Mouse (Mus musculus): ENCODE measurements around the gene Hdgf. TPM values are rescaled to one million over a fixed set of nuclear protein-coding genes. Genes with fewer than 3 reads are reported as not detected.

The Hdgf gene
- total RNA-seq, 1 experiment from 2014 or later = 173 TPM

DNA sequence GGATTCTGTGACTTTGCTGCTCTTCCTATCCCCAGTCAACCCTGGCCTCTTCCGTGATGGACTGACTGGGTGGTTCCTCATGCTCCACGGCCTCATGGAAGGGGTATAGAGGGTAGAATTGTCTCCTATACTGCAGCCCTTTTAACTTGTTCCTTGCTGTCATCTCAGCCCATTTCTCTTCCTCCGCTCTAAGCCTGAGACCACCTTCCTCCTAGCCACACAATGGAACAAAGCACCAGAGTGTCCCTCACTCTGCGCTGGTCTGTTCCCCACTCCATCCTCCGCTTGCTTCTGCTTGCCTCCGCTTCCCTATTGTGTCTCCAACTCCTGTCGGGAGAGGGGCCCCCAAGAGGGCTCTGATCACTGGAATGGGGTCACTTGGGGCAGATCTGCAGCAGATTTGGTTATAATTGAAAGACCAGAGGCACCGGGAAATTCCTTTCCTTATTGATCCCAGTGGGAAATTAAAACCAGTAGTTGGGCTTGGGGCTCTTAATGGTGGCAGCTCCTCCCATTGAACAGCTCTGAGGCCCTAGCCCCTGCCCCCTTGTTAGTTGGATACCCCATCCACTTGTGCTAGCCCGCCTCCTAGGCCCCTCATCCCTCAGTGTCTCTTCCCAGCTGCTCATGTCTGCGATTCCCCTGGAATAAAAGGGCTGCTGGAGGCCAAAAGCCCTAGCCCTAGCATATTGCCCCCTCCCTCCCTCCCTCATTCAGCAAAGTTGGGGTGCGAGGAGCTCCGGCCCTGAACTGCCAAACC is 39.8 kb downstream of the Hdgf start:
- no peak for DNase-seq

DNA sequence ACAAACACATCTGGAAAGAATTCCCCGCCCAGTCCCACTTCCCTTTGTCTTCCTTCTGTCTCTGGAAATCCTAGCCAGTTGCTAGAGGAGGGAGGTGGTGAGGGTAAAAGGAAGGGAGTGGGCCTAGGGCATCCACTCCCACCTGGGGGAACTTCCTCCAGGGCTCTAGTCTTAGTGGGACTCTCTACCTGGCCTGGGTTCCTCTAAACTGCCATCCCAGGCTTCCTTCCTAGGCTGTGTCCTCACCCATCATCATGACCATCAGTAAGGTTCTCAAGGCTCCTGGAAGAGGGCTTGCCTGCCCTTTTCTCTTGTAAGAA is 40.4 kb downstream of the Hdgf start:
- DNase-seq = no peak

DNA sequence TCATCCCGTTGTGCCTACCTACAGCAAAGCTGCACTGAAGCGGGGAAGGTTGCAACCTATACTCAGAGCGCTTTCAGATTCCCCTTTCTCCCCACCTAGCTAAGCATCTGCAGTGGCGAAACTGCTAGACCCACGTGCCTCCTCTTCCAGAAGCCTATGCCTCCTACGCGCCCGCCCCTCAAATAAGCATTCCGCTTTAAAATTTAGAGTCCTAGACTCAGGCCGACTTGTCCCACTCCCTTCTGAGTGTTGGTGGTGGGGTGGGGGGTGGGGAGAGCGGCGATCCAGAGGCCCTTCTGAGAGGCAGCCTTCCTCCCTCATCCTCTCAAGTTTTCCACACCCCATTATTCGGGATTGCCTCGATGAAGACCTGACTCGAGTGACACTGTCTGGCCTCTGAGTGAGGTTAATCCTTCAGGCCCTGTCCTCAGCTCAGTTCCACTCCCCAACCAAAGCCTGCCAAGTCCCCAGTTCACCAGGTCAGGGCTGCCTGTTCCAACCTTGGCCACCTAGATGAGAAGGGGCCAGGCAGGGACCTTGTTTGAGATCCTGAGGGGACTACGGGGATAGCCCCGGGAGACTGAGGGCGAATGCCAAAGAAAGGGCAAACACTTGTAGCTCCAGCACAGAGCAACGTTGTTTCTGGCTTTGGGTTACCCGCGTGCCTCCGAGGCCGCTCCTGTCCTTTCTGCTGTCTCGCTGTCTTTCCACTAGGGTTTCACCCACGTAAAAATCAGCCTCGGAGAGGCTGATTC is 41.1 kb downstream of the Hdgf start:
- DNase-seq = no peak

DNA sequence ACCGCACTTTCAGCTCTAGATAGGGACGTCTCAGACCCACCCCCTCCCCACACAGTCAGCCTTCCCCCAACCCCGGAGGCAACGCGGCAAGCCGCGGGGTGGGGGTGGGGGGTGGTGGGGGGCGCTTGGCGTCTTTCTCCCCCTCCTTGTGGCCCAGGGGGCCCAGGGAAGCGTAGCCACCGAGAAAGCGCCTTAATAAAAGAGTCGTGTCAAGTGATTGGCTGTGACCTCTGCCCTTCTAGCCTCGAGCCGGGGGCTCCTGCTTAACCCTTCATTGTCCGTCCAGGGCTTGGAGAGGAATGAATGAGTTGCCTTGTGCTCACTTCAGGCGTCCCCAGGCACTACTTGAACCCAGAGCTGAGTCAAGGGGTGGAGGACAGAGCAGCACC is 41.7 kb downstream of the Hdgf start:
- DNase-seq = no peak

DNA sequence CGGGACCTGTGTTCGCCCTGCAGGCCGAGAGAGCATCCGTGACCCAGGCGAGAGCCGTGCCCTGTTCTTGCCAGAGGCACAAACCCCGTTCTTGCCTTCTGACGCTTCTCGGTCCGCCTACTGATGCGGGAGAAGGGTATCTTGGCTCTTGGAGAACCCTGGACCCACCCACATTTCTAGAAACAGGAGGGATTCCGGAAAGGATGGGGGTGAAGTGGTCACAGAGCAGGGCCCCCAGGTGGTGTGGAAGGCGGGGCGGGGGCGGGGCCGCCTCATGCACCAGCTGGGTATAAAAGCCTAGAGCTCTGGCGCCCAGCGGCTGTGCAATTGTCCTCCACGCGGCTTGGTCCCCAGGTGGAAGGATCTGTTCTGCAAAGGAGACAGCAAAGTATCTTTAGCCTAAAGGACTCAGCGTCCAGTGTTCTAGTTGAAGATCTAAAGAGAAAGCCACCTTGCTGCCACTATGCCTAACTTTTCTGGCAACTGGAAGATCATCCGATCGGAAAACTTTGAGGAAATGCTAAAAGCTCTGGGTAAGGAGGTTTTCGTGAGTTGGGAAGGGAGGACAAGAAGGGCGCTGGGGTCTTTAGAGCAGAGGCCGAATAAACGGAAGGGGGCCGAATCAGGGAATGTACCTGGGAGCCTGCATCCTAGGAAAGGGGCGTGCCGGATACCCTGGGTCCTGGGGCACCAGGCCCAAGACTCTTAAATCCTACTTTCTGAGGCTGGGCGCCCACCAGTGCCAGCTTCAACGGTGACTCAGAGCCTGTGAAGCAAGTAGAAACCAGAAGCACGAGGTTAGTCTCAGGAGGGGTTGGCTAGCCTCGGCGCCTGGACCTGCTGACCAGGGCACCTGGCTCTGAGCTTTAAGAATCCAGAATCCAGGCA is 42.5 kb downstream of the Hdgf start, which contains the start of gene Crabp2:
TSS of gene Crabp2 (plus strand) at position 289 of the 888 bp plus-strand sequence.
- DNase-seq = no peak

DNA sequence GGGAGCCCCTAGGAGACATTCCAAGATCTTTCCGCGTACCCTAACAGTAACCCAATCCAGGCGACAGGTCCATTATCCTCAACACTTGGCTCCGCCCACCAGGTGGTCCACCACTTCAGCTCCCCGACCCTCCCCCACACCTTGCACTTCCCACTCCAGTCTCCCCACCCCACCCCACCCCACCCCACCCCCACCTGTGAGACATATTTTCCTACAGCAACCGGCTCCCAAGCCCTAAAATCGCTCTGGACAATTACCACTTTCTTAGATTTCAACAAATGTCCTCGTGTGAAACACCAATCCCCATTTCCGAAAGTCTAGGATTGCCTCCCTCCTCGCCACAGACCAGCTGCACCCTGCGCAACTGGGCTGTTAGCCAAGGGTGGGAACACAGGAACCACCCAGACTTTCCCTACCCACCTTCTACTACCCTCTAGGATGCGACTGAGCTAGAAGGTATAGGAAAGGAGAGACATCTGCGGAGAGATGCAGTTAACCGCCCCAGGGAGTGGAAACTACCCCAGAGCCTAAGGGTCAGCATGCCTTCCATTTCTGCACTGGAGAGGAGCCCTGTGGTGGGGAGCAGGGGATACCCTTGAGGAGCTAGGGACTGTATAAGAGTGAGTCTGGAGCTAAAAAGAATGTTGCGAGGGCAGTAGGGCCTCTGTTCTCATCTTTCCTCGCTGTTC is 43.3 kb downstream of the Hdgf start:
- no peak for DNase-seq

DNA sequence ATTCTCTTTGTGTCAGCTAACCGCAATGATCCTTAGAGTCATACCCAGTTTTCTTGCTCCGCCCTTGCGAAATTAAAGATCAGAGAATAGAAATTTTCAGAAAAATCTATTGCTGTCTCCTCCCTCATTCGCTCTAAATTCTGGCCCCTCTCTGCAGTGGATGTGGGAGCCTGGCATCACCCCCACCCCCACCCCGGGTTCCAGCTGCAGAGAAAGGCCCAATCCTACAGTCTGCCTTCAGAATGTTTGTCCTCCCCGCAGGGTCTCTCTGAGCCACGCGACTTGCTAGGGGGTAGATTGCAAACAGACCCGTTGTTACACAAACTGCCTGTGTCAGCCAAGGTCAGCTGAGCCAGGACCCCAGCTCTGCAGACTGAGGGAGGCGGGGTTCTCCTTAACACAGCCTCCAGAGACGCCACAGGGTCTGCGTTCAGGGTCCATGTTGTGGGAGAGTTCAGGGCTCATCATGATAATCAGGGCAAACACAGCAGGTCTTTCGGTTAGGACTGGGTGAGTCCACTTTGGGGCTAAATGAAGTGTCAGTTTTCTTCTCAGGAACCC is 43.9 kb downstream of the Hdgf start:
- DNase-seq = no peak

DNA sequence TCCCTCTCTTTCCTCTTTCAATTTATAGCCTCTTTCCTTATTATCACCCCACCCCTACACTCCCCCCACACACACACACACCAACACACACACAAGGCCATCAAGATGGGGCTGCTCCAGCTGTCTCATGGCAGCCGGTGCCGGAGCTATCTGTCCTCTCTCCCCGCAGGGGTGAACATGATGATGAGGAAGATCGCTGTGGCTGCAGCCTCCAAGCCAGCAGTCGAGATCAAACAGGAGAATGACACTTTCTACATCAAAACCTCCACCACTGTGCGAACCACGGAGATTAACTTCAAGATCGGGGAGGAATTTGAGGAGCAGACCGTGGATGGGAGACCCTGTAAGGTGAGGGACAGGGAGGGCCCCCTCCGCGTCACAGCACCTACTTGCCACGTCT is 45.8 kb downstream of the Hdgf start:
- no peak for DNase-seq

DNA sequence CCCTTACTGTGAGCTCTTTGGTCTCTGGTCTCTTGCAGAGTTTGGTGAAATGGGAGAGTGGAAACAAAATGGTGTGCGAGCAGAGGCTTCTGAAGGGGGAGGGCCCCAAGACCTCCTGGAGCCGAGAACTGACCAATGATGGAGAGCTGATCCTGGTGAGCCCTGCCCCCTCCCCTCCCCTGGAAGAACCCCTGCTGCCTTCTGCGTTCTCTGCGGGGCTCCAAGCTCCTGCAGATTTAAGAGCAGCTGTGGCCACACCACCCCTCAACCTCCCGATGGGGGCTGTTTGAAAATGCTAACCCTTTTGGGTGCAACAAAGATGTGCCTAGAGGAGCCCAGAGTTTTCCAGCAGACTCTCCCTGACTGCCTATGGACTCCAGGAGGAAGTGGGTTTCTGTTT is 46.3 kb downstream of the Hdgf start:
- DNase-seq = no peak

DNA sequence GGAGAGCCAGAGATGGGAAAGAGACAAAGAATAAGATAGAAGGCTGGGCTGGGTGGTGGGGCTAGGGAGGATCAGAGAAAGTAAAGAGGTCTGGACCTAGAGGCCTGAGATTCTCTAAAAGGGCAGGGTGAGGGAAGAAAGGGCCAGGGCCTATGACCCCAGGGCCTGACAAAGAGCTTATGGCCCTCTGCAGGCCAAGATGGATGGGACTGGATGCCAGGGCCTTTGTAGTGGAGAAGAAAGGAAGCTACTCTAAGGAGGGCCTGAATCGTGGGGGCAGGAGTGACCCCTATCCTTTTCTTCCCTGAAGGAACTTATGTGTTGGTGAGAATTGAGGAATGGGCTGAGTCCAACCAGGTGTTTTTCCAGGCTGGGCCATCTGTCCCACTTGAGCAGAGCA is 51.9 kb downstream of the Hdgf start:
- no peak for DNase-seq

DNA sequence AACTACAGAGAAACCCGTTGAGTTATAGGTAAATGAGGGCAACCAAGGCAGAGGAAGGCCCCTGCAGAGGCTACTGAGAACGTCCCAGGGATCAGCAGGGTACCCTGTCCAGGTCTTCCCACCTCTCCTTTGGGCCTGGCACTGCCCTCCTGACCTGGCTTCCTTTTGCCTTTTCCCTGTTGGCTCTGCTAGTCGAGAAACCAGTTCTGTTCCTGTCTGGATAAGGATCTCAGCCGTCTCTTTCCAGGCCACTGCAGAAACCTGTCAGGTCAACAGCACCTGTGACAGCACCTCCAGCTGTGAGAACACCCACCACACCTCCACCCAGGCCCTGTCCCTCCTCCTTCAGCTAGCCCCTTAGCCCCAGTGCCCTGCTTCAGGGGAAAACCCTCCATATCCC is 52.4 kb downstream of the Hdgf start:
- no peak for DNase-seq

DNA sequence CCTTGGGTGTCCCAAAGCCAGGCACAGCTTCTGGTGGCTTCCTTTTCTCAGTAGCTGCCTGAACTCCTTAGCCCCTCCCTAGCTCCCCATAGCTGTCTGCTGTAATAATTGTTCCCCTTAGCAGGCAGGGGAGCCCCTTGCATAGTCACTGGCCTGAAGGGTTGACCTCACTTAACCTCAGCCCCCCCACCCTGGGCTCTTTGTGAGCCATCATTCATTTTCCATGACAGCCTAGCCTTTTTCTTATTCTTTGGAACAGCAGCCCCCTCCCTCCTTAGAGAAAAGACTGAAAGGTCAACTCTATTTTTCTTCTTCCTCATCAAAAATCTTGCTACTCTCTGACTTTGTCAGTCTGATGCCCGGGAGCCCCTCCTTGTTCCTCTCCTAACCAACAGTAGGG is 52.8 kb downstream of the Hdgf start:
- DNase-seq = no peak

DNA sequence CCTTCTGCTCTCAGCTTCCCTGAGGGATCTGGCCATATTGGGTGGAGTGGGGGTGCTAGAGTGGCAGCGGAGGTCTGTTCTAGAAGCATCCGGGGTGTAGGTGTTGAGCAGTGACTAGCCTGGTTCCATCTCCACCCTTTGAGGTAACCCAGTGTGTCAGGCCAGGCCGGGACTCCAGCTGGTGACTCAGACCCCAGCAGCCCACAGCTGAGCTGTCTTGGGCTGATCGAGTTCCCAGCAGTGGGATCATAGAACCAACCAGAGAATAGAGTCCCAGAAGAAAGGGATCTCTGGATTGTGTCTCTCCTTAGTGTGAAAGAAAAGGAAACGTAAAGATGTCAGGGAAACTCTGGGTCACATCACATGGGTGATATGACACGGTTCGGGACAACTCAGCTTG is 53.2 kb downstream of the Hdgf start:
- no peak for DNase-seq

DNA sequence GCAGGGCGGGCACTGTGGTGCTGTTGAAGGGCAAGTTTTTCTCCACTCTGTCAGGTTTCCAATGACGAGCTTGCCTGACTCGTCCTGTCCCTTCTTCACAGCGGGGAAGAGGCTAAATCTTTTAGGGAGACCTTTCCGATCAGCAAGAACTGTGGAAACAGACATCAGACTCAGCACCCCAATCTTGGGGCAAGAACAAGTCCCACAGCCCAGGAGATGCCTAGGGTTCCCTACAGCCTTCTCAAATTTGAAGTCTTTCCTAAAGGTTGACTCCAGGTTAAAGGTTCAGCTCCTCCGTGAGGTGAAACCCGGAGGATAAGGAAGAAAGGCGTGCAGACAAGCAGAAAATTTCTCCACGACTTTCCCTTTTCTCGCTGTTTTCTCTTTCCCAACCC is 54.1 kb downstream of the Hdgf start:
- no peak for DNase-seq

DNA sequence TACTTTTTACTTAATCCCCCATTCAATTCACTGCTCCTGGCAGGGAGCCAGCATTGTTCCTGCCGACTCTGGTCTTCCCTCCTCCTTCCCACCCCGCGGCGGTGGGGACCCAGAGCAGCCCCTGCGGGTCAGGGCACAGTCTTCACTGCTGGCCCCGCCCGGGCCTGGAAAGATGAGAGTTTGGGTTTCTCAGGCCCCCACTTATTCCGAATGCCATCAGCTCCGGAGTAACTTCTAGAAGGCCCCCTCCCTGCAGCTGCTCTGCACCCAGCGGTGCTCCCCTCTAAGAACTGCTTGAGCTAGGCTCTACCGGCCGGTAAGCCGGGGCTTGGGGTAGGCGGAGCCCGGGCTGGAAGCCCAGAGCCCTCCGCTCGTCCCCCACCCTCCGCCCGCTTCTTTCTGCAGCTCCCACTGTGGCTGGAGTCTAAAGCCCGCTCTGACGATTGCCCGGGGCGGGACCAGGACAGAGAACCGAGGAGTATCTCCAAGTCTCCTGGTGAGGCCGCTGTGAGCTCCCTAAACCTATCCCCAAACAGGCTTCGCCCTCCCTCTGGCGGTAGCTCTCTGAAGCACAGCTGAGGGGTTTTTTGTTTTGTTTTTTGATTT is 54.6 kb downstream of the Hdgf start:
- DNase-seq = peak; percentile 84

Other genes starting within 250 kb of the Hdgf start
- 0.94 TPM in 1 of 2 replicates, not detected in the other for gene Lrrc71, start 157.7 kb upstream of the Hdgf start, total RNA-seq (2021)
- 0.95 and 3.7 TPM in 2 replicates for gene Ntrk1, start 111.2 kb upstream of the Hdgf start, total RNA-seq (2021)
- 0.81 and 1.0 TPM in 2 replicates for gene Insrr, start 109.4 kb upstream of the Hdgf start, total RNA-seq (2021)
- gene Pear1, start 82.0 kb upstream of the Hdgf start, total RNA-seq (2021) = 20.7 and 23.0 TPM in 2 replicates
- 0.15 TPM in 1 of 2 replicates, not detected in the other for gene Sh2d2a, start 59.6 kb upstream of the Hdgf start, total RNA-seq (2021)
- gene Prcc, start 20.7 kb upstream of the Hdgf start, total RNA-seq (2021) = 55.3 and 56.1 TPM in 2 replicates
- 113 and 156 TPM in 2 replicates for gene Mrpl24, start 13.2 kb downstream of the Hdgf start, total RNA-seq (2021)
- gene Isg20l2, start 24.0 kb downstream of the Hdgf start, total RNA-seq (2021) = 22.7 and 22.8 TPM in 2 replicates
- gene Rrnad1, start 24.4 kb downstream of the Hdgf start, total RNA-seq (2021) = 17.9 and 24.1 TPM in 2 replicates
- not detected in 2 replicates for gene Crabp2, start 42.3 kb downstream of the Hdgf start, total RNA-seq (2021)
- gene Nes, start 64.8 kb downstream of the Hdgf start, total RNA-seq (2021) = 8.7 and 9.3 TPM in 2 replicates
- 62.8 and 74.9 TPM in 2 replicates for gene Bcan, start 93.9 kb downstream of the Hdgf start, total RNA-seq (2021)
- not detected in 2 replicates for gene Hapln2, start 121.3 kb downstream of the Hdgf start, total RNA-seq (2021)
- gene Gpatch4, start 136.8 kb downstream of the Hdgf start, total RNA-seq (2021) = 14.1 and 23.4 TPM in 2 replicates
- gene Naxe, start 152.2 kb downstream of the Hdgf start, total RNA-seq (2021) = 126 and 140 TPM in 2 replicates
- not detected in 2 replicates for gene Ttc24, start 172.0 kb downstream of the Hdgf start, total RNA-seq (2021)
- gene Iqgap3, start 175.7 kb downstream of the Hdgf start, total RNA-seq (2021) = 4.5 and 5.9 TPM in 2 replicates
- gene Mef2d, start 236.1 kb downstream of the Hdgf start, total RNA-seq (2021) = 104 TPM in 2 replicates

All from adrenal gland, postnatal 25 days (tissue).